ENCODE assay signal across 9 mouse cellular contexts in genomic region chr16:32689501-32689900, GRCm38 (mm10). TPM values are rescaled to one million over a fixed set of nuclear protein-coding genes. Genes with fewer than 3 reads are reported as not detected.
A peak's percentile ranks its signal among the peaks of the same experiment; 100 is the strongest.
DNase-seq lines count a peak whose midpoint lies in the region; ATAC-seq lines count a peak whose summit lies in the region.
"Had no signal": no experiment of that assay in that cellular context is flagged by ENCODE, and none has a peak within 500 bp of the region (broad histone marks: within the 10 kb centered on the region; RNA-seq: fewer than 3 reads in every experiment).

No protein-coding gene starts in this region.

- no peaks in the 10 kb centered on the region; the same call in 1 of the 2 replicates for H3K4me1 ChIP-seq in forebrain, embryonic 10.5 days
- no peaks in the 10 kb centered on the region for H3K4me1 ChIP-seq in intestine, embryonic 14.5 days (replicated peaks; ENCODE audit: control insufficient read depth, insufficient read depth, low read length)
- H3K4me1 ChIP-seq in limb, embryonic 11.5 days (ENCODE audit: control insufficient read depth, insufficient read depth, low read length) = no peaks in the 10 kb centered on the region
- H3K4me1 ChIP-seq: neural tube, embryonic 13.5 days had no signal

- H3K36me3 ChIP-seq in forebrain, embryonic 10.5 days (replicated peaks) = no peaks in the 10 kb centered on the region
- H3K36me3 ChIP-seq in intestine, embryonic 14.5 days (ENCODE audit: control insufficient read depth, insufficient read depth, low read length) = no peaks in the 10 kb centered on the region
- no peaks in the 10 kb centered on the region for H3K36me3 ChIP-seq in limb, embryonic 11.5 days (ENCODE audit: control insufficient read depth, insufficient read depth, low read length)
- H3K36me3 ChIP-seq: neural tube, embryonic 13.5 days had no signal

- no peak for ATAC-seq in intestine, embryonic 14.5 days (replicated peaks; ENCODE audit: low FRiP score, low TSS enrichment, low read depth)
- ATAC-seq in limb, embryonic 11.5 days (ENCODE audit: insufficient number of reproducible peaks, low FRiP score, low TSS enrichment, low read depth) = no peak
- peak; percentile 79 for ATAC-seq in monocyte, adult 5-6 weeks (replicated peaks; ENCODE audit: insufficient number of reproducible peaks, low FRiP score, low TSS enrichment, poor library complexity, severe bottlenecking)

- no peaks in the 10 kb centered on the region for H3K9me3 ChIP-seq in forebrain, embryonic 10.5 days
- no peaks in the 10 kb centered on the region for H3K9me3 ChIP-seq in intestine, embryonic 14.5 days (ENCODE audit: control insufficient read depth, low read length)
- H3K9me3 ChIP-seq in limb, embryonic 11.5 days (ENCODE audit: control insufficient read depth, low read length) = no peaks in the 10 kb centered on the region
- H3K9me3 ChIP-seq: neural tube, embryonic 13.5 days had no signal

- no peaks in the 10 kb centered on the region for H3K27me3 ChIP-seq in forebrain, embryonic 10.5 days (ENCODE audit: poor library complexity, severe bottlenecking)
- no peaks in the 10 kb centered on the region for H3K27me3 ChIP-seq in intestine, embryonic 14.5 days (replicated peaks; ENCODE audit: control insufficient read depth, insufficient read depth, low read length)
- no peaks in the 10 kb centered on the region for H3K27me3 ChIP-seq in limb, embryonic 11.5 days (ENCODE audit: control insufficient read depth, insufficient read depth, low read length)
- H3K27me3 ChIP-seq: neural tube, embryonic 13.5 days had no signal

- 4% methylated on average over 9 of the region's 9 CpGs for WGBS in forebrain, embryonic 10.5 days
- 7% methylated on average over 9 of the region's 9 CpGs for WGBS in intestine, embryonic 14.5 days
- 5% methylated on average over 9 of the region's 9 CpGs for WGBS in limb, embryonic 11.5 days

- DNase-seq in right cerebral cortex, adult 2 months (ENCODE audit: low spot score in 2 of 2) = peak; percentile 68 to 80
- no peak for DNase-seq in right cerebral cortex, postnatal 36 days (ENCODE audit: low spot score in 2 of 2)
- DNase-seq in adrenal gland, postnatal 25 days = peak; percentile 70
- DNase-seq in forebrain, embryonic 10.5 days (ENCODE audit: extremely low spot score, low spot score) = peak; percentile 75
- peak; percentile 87 for DNase-seq in intestine, embryonic 14.5 days (ENCODE audit: low spot score)
- peak; percentile 84 for DNase-seq in limb, embryonic 11.5 days (ENCODE audit: low spot score)
- DNase-seq in thymus, postnatal 4 days = peak; percentile 86

- no peak overlapping the region for H3K4me2 ChIP-seq in intestine, embryonic 14.5 days (ENCODE audit: low read length)
- no peak overlapping the region for H3K4me2 ChIP-seq in limb, embryonic 11.5 days (ENCODE audit: low read depth, severe bottlenecking)
- H3K4me2 ChIP-seq: neural tube, embryonic 13.5 days had no signal

- no peak overlapping the region for H3K27ac ChIP-seq in forebrain, embryonic 10.5 days
- H3K27ac ChIP-seq in intestine, embryonic 14.5 days (ENCODE audit: low read depth) = no peak overlapping the region
- H3K27ac ChIP-seq in limb, embryonic 11.5 days (replicated peaks; ENCODE audit: low read depth, low read length) = no peak overlapping the region
- H3K27ac ChIP-seq: neural tube, embryonic 13.5 days had no signal

- no peak overlapping the region for H3K4me3 ChIP-seq in forebrain, embryonic 10.5 days
- no peak overlapping the region for H3K4me3 ChIP-seq in intestine, embryonic 14.5 days (ENCODE audit: low read depth, low read length)
- H3K4me3 ChIP-seq in limb, embryonic 11.5 days (ENCODE audit: low read depth, low read length) = no peak overlapping the region
- H3K4me3 ChIP-seq: neural tube, embryonic 13.5 days had no signal

- H3K9ac ChIP-seq in intestine, embryonic 14.5 days (ENCODE audit: low read length) = no peak overlapping the region
- H3K9ac ChIP-seq in limb, embryonic 11.5 days (ENCODE audit: low read length) = no peak overlapping the region
- H3K9ac ChIP-seq: neural tube, embryonic 13.5 days had no signal

RNA-seq across cellular contexts. Expression of gene Tnk2, which starts 45.8 kb away (rescaled TPM):
- 34.8 and 52.2 TPM in 2 replicates for total RNA-seq in adrenal gland, postnatal 25 days (2021)
- 10.1 and 11.0 TPM in 2 replicates for polyA plus RNA-seq in forebrain, embryonic 10.5 days (2016; fragmentation: Nextera tagmentation; extraction: Ambion mirVana)
- 11.1 and 13.0 TPM in 2 replicates for polyA plus RNA-seq in intestine, embryonic 14.5 days (2014; fragmentation: Nextera tagmentation; extraction: Ambion mirVana)
- 8.9 and 9.2 TPM in 2 replicates for polyA plus RNA-seq in limb, embryonic 11.5 days (2014; fragmentation: Nextera tagmentation; extraction: Ambion mirVana)
- total RNA-seq in monocyte, adult 5-6 weeks (2017) = 16.2 to 63.7 TPM (median 26.3 TPM) in 3 replicates

RNA-seq across cellular contexts. Expression of gene Muc4, which starts 46.2 kb away (rescaled TPM):
- not detected in 2 replicates for total RNA-seq in adrenal gland, postnatal 25 days (2021)
- polyA plus RNA-seq in forebrain, embryonic 10.5 days (2016; fragmentation: Nextera tagmentation; extraction: Ambion mirVana) = 0.15 TPM in 1 of 2 replicates, not detected in the other
- 3.5 and 3.7 TPM in 2 replicates for polyA plus RNA-seq in intestine, embryonic 14.5 days (2014; fragmentation: Nextera tagmentation; extraction: Ambion mirVana)
- not detected in 2 replicates for polyA plus RNA-seq in limb, embryonic 11.5 days (2014; fragmentation: Nextera tagmentation; extraction: Ambion mirVana)
- not detected in 3 replicates for total RNA-seq in monocyte, adult 5-6 weeks (2017)
- polyA plus RNA-seq: neural tube, embryonic 13.5 days had no signal

Comparison
In these comparisons a context has a peak if more than half of its experiments do, and no peak if none do; other contexts are left out.
1. DNase-seq: peak in right cerebral cortex, adult 2 months (2 of 2), adrenal gland, postnatal 25 days (single experiment), forebrain, embryonic 10.5 days (single experiment), intestine, embryonic 14.5 days (single experiment), limb, embryonic 11.5 days (single experiment) and thymus, postnatal 4 days (single experiment); none in right cerebral cortex, postnatal 36 days (0 of 2).